Mouse (Mus musculus) CH12.LX (cell line): Measurements from ENCODE around the gene Hist1h2be.

ENCODE experiments used
- CHD1 ChIP-seq: IDR thresholded peaks from 2 replicates; pipeline ENCODE4 v1.6.1; 2012; ENCODE audit warnings: low read depth, low read length, improper control_type of control experiment, inconsistent platforms
- CTCF ChIP-seq, 2 experiments: IDR thresholded peaks in 1 of 2; conservative IDR thresholded peaks in 1 of 2; 2 replicates each; pipeline ENCODE4 v1.5.1; 2011 to 2012; ENCODE audit warnings: low read depth in 2 of 2, low read length in 2 of 2, improper control_type of control experiment in 1 of 2, inconsistent platforms in 1 of 2, mild to moderate bottlenecking in 1 of 2, moderate library complexity in 1 of 2
- EP300 ChIP-seq: IDR thresholded peaks from 2 replicates; pipeline ENCODE4 v1.6.1; 2011; ENCODE audit warnings: low read length, improper control_type of control experiment
- GABPA ChIP-seq: IDR thresholded peaks from 2 replicates; pipeline ENCODE4 v1.6.1; 2012; ENCODE audit warnings: low read depth, low read length, improper control_type of control experiment, inconsistent platforms; ENCODE audit not compliant: insufficient replicate concordance
- JUND ChIP-seq: conservative IDR thresholded peaks from 2 replicates; pipeline ENCODE4 v1.6.1; 2011; ENCODE audit warnings: low read depth, low read length, improper control_type of control experiment
- MAZ ChIP-seq: IDR thresholded peaks from 2 replicates; pipeline ENCODE4 v1.6.1; 2012; ENCODE audit warnings: low read depth, mild to moderate bottlenecking, inconsistent platforms, low read length, improper control_type of control experiment, moderate library complexity
- MEF2A ChIP-seq: IDR thresholded peaks from 2 replicates; pipeline ENCODE4 v1.6.1; 2014; ENCODE audit warnings: low read depth, mild to moderate bottlenecking, inconsistent platforms, low read length, improper control_type of control experiment, borderline replicate concordance
- NRF1 ChIP-seq: IDR thresholded peaks from 2 replicates; pipeline ENCODE4 v1.6.1; 2014; ENCODE audit warnings: low read depth, mild to moderate bottlenecking, inconsistent platforms, low read length, improper control_type of control experiment, moderate library complexity
- POLR2A ChIP-seq: IDR thresholded peaks from 2 replicates; pipeline ENCODE4 v1.6.1; 2011; ENCODE audit warnings: low read depth, mild to moderate bottlenecking, improper control_type of control experiment, low read length
- SMC3 ChIP-seq: IDR thresholded peaks from 2 replicates; pipeline ENCODE4 v1.6.1; 2011; ENCODE audit warnings: low read depth, low read length, improper control_type of control experiment
- ZKSCAN1 ChIP-seq: IDR thresholded peaks from 2 replicates; pipeline ENCODE4 v1.6.1; 2012; ENCODE audit warnings: low read depth, inconsistent platforms, low read length, improper control_type of control experiment, borderline replicate concordance

GRCm38 (mm10) chr13:23597957-23598356 lies 23.0 kb downstream of the Hist1h2be start:
- TF ChIP-seq CTCF (conservative IDR thresholded peaks at IDR 0.05 in 1 of 2, IDR thresholded peaks at IDR 0.05 in 1 of 2; ENCODE audit: low read depth in 2 of 2, low read length in 2 of 2) (peak; percentile 81 to 89), JUND (0 out of 2 replicates have a peak, but pooled peaks have one; percentile 29), MAZ (no peak), POLR2A (no peak), GABPA (no peak), EP300 (no peak), SMC3 (peak; percentile 63), MEF2A (no peak), CHD1 (no peak), ZKSCAN1 (no peak), NRF1 (no peak)
